Mouse (Mus musculus): ENCODE results near the gene Iffo2. TPM values are rescaled to one million over a fixed set of nuclear protein-coding genes. Genes with fewer than 3 reads are reported as not detected.

Iffo2 gene
- polyA plus RNA-seq, 1 experiment from 2014 or later = 5.2 TPM

DNA sequence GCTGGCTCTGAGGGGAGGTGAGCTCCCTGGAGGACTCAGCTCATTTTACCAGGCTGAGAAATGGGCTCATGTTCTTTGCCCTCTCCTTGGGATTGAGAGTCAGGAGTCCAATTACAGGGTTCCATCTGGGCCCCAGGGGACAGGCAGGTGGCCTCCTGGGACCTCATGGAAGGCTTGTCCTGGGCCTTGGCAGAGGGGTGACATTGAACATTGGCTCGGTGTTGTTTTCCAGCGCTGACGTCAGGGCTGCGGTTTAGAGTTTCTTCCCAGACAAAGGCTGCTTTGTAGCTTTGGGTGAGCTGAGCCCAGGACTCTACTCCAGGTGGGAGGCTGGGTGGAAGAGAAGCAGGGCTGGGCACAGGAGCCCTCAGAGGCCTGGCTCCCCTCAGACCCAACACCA is 57.4 kb downstream of the Iffo2 start:
- DNase-seq (no peak), ATAC-seq (ENCODE audit: low FRiP score, low TSS enrichment) (no peak)
- Histone ChIP-seq H3K36me3 (ENCODE audit: control insufficient read depth, insufficient read depth, low read length) (no peaks in the 10 kb centered on the region), H3K4me2 (ENCODE audit: low read length) (no peak overlapping the region), H3K27ac (replicated peaks; ENCODE audit: low read depth, low read length) (no peak overlapping the region), H3K9ac (replicated peaks; ENCODE audit: low read length) (no peak overlapping the region), H3K4me3 (replicated peaks; ENCODE audit: low read depth, low read length) (no peak overlapping the region), H3K9me3 (ENCODE audit: control insufficient read depth, low read length) (no peaks in the 10 kb centered on the region), H3K4me1 (ENCODE audit: control insufficient read depth, insufficient read depth, low read length) (peaks cover 4% of the 10 kb centered on the region; the same call in 1 of the 2 replicates), H3K27me3 (ENCODE audit: control insufficient read depth, insufficient read depth, low read length) (no peaks in the 10 kb centered on the region)
- 89% methylated on average over 4 of the region's 4 CpGs for WGBS

DNA sequence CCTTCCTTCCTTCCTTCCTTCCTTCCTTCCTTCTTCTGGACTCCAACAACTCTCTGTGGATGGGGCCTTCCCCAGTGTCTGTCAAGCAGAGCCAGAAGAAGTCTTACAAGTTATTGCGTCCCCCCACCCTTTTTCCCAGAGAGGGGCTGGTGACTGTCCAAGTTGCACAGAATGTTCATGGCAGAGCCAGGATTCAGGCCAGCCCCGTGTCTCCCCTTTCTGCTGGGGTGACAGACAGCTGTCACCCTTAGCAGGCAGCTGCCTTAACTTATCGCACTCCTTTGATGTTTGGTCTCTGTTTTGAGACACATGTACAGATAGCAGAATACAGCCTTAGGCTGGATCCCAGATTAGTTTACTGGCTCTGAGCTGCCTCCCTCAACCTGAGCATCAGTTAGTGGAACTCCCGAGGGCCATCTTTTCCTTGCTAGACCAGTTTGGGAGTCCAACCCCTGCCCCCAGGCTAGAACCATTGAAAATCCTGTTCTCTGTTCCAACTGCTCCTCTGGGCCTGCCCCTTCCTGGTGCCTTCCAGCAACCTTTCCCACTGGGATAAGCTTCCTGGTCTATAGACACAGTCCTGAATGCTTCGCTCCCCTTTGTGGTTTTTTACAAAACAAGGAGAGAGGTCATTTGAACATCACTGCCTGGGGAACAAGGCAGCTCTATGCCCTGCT is 59.1 kb downstream of the Iffo2 start:
- DNase-seq (peak; percentile 53), ATAC-seq (ENCODE audit: low FRiP score, low TSS enrichment) (no peak)
- Histone ChIP-seq H3K27ac (replicated peaks; ENCODE audit: low read depth, low read length) (peak overlapping the region; percentile 52; the same call in 1 of the 2 replicates), H3K4me1 (ENCODE audit: control insufficient read depth, insufficient read depth, low read length) (peaks cover 4% of the 10 kb centered on the region; the same call in 1 of the 2 replicates), H3K4me2 (ENCODE audit: low read length) (no peak overlapping the region), H3K9me3 (ENCODE audit: control insufficient read depth, low read length) (no peaks in the 10 kb centered on the region), H3K36me3 (ENCODE audit: control insufficient read depth, insufficient read depth, low read length) (no peaks in the 10 kb centered on the region), H3K4me3 (replicated peaks; ENCODE audit: low read depth, low read length) (no peak overlapping the region), H3K9ac (replicated peaks; ENCODE audit: low read length) (no peak overlapping the region), H3K27me3 (ENCODE audit: control insufficient read depth, insufficient read depth, low read length) (no peaks in the 10 kb centered on the region)
- WGBS = 43% methylated on average over 5 of the region's 5 CpGs

DNA sequence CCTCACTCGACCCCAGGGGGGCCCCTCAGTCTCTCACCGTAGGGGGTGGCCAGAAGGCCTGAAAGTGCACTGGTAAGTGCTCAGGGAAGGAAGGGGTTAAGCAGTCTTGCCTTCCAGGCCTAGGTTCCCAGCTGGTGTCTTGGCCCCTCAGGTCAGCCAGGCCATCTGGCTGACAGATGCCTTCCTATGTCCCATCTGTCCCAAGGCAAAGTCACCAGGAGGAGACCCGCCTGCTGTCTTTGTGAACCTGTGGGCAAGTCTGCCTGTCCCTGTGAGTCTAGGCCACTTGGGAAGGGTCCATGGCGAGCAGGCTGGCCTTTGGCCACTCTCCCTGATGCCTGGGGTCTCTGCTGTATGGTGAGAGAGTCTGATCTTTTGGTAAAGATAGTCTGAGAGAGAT is 60.1 kb downstream of the Iffo2 start:
- peak overlapping the region; percentile 52; the same call in 1 of the 2 replicates for H3K27ac ChIP-seq (replicated peaks; ENCODE audit: low read depth, low read length)
- 34% methylated on average over 4 of the region's 4 CpGs for whole genome bisulfite sequencing
- H3K27me3 ChIP-seq (ENCODE audit: control insufficient read depth, insufficient read depth, low read length) = no peaks in the 10 kb centered on the region
- H3K4me3 ChIP-seq (replicated peaks; ENCODE audit: low read depth, low read length) = no peak overlapping the region
- H3K9me3 ChIP-seq (ENCODE audit: control insufficient read depth, low read length) = no peaks in the 10 kb centered on the region
- no peaks in the 10 kb centered on the region for H3K36me3 ChIP-seq (ENCODE audit: control insufficient read depth, insufficient read depth, low read length)
- ATAC-seq (ENCODE audit: low FRiP score, low TSS enrichment) (no peak), DNase-seq (peak; percentile 49)
- H3K4me1 ChIP-seq (ENCODE audit: control insufficient read depth, insufficient read depth, low read length) = peaks cover 7% of the 10 kb centered on the region
- no peak overlapping the region for H3K9ac ChIP-seq (replicated peaks; ENCODE audit: low read length)
- H3K4me2 ChIP-seq (ENCODE audit: low read length) = no peak overlapping the region

DNA sequence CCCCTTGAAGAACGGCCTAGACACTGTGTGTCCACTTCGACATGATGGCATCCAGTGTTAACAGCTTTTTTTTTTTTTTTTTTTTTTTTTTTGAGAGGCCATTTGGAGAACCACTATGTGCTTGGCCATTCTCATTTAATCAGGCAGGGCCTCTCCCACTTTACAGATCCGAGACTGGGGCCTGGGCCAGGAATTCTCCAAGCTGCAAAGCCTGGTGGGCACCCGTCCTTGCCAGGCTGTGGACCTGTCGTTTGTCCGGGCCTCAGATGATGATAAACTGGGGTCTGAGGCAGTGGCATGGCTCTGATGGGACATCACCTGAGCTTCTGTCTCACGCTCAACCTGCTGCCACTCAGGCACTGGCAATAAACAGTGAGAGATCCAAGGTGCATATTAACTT is 62.5 kb downstream of the Iffo2 start:
- no peak for ATAC-seq (ENCODE audit: low FRiP score, low TSS enrichment)
- Histone ChIP-seq H3K4me3 (replicated peaks; ENCODE audit: low read depth, low read length) (no peak overlapping the region), H3K9me3 (ENCODE audit: control insufficient read depth, low read length) (no peaks in the 10 kb centered on the region), H3K27ac (replicated peaks; ENCODE audit: low read depth, low read length) (no peak overlapping the region), H3K36me3 (ENCODE audit: control insufficient read depth, insufficient read depth, low read length) (no peaks in the 10 kb centered on the region), H3K27me3 (ENCODE audit: control insufficient read depth, insufficient read depth, low read length) (no peaks in the 10 kb centered on the region), H3K4me1 (ENCODE audit: control insufficient read depth, insufficient read depth, low read length) (peaks cover 32% of the 10 kb centered on the region), H3K4me2 (ENCODE audit: low read length) (no peak overlapping the region), H3K9ac (replicated peaks; ENCODE audit: low read length) (no peak overlapping the region)
- WGBS = 82% methylated on average over 7 of the region's 7 CpGs
- DNase-seq = no peak

DNA sequence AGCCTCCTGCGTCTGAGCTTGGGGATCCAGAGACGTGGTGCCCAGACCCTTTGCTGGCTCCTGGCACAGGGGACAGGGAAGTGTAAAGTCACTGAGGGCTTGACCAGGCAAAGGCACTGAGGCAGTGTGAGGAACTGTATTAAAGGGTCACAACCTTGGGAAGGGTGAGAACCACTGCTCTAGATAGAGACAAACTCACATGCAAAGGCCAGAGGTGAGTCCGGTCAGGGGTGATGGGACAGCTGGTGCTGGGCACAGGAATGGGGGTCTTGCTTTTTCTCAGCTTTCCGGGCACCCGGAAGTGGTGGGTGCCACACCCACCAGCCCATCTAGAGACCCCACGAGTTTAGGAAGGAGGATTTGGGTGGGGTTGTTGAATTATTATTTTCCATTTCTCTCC is 63.0 kb downstream of the Iffo2 start:
- Histone ChIP-seq H3K36me3 (ENCODE audit: control insufficient read depth, insufficient read depth, low read length) (no peaks in the 10 kb centered on the region), H3K4me2 (ENCODE audit: low read length) (no peak overlapping the region), H3K4me3 (replicated peaks; ENCODE audit: low read depth, low read length) (no peak overlapping the region), H3K4me1 (ENCODE audit: control insufficient read depth, insufficient read depth, low read length) (peaks cover 37% of the 10 kb centered on the region), H3K27ac (replicated peaks; ENCODE audit: low read depth, low read length) (no peak overlapping the region), H3K9ac (replicated peaks; ENCODE audit: low read length) (no peak overlapping the region), H3K27me3 (ENCODE audit: control insufficient read depth, insufficient read depth, low read length) (no peaks in the 10 kb centered on the region), H3K9me3 (ENCODE audit: control insufficient read depth, low read length) (no peaks in the 10 kb centered on the region)
- ATAC-seq (ENCODE audit: low FRiP score, low TSS enrichment) = no peak
- 79% methylated on average over 6 of the region's 6 CpGs for WGBS
- no peak for DNase-seq

DNA sequence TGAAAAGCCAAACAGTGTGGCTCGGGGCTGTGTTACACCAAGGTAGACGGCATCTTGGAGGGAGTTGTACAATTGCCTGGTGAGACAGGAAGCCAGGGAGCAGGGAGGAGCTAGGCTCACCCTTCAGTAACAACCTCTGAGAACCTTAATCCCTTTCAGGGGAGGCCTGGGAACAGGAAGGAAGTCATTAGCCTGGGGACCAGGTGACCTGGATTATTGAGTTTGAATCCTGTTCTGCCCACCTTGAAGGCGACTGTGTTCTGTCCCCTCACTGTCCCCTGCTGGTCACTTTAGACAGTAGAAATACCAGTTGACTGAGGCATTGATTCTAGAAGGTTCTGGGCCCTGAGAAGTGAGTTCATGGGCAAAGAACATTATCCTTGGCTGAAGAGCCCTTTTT is 63.7 kb downstream of the Iffo2 start:
- ATAC-seq (ENCODE audit: low FRiP score, low TSS enrichment) (no peak), DNase-seq (no peak)
- no peak overlapping the region for H3K4me2 ChIP-seq (ENCODE audit: low read length)
- H3K27ac ChIP-seq (replicated peaks; ENCODE audit: low read depth, low read length) = no peak overlapping the region
- H3K4me1 ChIP-seq (ENCODE audit: control insufficient read depth, insufficient read depth, low read length) = peaks cover 43% of the 10 kb centered on the region
- H3K9ac ChIP-seq (replicated peaks; ENCODE audit: low read length) = no peak overlapping the region
- H3K4me3 ChIP-seq (replicated peaks; ENCODE audit: low read depth, low read length) = no peak overlapping the region
- no peaks in the 10 kb centered on the region for H3K27me3 ChIP-seq (ENCODE audit: control insufficient read depth, insufficient read depth, low read length)
- 37% methylated on average over 3 of the region's 3 CpGs for WGBS
- H3K9me3 ChIP-seq (ENCODE audit: control insufficient read depth, low read length) = no peaks in the 10 kb centered on the region
- no peaks in the 10 kb centered on the region for H3K36me3 ChIP-seq (ENCODE audit: control insufficient read depth, insufficient read depth, low read length)

DNA sequence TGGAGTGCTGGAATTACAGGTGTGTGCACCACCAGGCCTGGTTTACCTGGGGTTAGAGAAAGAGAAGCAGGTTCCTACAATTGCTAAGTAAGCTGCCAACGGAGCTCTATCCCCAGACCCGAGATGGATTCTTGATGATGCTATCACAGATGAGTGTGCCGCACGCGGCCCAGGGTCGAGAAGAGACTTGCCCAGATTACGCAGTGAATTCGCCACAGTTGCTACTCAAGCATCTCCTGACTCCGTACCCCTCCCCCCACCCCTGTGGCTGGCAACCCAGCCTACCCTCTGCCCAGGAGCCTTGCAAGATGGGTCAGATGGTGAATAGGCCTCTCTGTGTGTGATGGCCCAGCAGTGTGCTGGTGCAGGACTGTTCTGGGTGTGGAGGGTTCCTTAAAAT is 66.4 kb downstream of the Iffo2 start:
- no peak overlapping the region for H3K4me3 ChIP-seq (replicated peaks; ENCODE audit: low read depth, low read length)
- H3K4me2 ChIP-seq (ENCODE audit: low read length) = no peak overlapping the region
- no peak overlapping the region; the same call in 1 of the 2 replicates for H3K9ac ChIP-seq (replicated peaks; ENCODE audit: low read length)
- DNase-seq (peak; percentile 55), ATAC-seq (ENCODE audit: low FRiP score, low TSS enrichment) (no peak)
- no peaks in the 10 kb centered on the region for H3K9me3 ChIP-seq (ENCODE audit: control insufficient read depth, low read length)
- peak overlapping the region; percentile 50; the same call in 1 of the 2 replicates for H3K27ac ChIP-seq (replicated peaks; ENCODE audit: low read depth, low read length)
- peaks cover 52% of the 10 kb centered on the region for H3K4me1 ChIP-seq (ENCODE audit: control insufficient read depth, insufficient read depth, low read length)
- WGBS = 11% methylated on average over 9 of the region's 9 CpGs
- no peaks in the 10 kb centered on the region for H3K36me3 ChIP-seq (ENCODE audit: control insufficient read depth, insufficient read depth, low read length)
- H3K27me3 ChIP-seq (ENCODE audit: control insufficient read depth, insufficient read depth, low read length) = no peaks in the 10 kb centered on the region

DNA sequence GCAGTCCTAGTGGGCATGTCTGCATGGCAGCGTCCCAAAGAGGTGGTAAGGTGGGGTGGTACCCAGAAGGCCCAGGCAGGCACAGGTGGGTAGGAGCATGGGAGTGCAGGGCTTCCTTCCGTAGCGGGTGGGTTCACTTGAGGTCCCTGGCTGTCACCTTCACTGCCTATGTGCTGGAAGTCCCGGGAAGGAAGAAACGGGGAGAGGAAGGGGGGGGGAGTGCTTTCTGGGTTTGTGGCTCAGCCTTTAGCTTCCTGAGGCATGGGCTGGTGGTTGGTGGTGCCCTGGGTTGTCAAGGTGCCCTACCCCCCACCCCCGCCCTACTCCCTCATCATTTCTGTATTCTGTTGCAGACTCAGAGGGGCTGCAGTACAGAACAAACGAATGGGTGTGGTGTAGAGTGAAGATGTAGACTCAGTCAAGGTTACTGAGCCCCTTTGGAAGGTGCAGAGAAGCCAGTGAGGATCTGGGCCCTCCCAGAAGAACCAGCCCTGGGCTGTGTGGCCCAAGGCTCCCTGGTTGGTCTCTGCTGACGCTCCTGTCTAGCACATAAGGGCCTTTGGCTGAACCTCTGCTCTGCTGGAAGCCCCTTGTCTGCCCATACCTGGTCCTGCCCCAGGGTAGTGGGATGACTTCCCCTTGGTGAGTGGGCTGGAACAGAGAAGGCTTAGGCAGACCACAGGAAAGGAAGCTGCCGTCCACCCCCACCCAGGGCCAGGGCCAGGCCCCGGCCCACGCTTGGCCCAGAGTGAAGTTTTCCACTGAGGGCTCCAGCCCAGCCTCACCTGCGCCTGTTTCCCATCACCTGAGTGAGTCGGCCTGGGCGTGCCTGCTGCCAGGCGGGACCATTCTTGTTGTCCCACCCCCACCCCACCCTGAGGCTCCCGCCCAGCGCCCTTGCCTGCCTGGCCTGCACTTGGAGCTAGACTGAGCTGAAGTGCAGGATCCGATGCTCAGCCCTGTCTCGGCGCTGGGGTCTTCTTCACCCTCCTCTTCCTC is 67.2 kb downstream of the Iffo2 start:
- Histone ChIP-seq H3K36me3 (ENCODE audit: control insufficient read depth, insufficient read depth, low read length) (no peaks in the 10 kb centered on the region), H3K4me3 (replicated peaks; ENCODE audit: low read depth, low read length) (no peak overlapping the region), H3K9ac (replicated peaks; ENCODE audit: low read length) (no peak overlapping the region; the same call in 1 of the 2 replicates), H3K4me1 (ENCODE audit: control insufficient read depth, insufficient read depth, low read length) (peaks cover 59% of the 10 kb centered on the region), H3K27ac (replicated peaks; ENCODE audit: low read depth, low read length) (peak overlapping the region; percentile 50; the same call in 1 of the 2 replicates), H3K9me3 (ENCODE audit: control insufficient read depth, low read length) (no peaks in the 10 kb centered on the region), H3K4me2 (ENCODE audit: low read length) (no peak overlapping the region), H3K27me3 (ENCODE audit: control insufficient read depth, insufficient read depth, low read length) (no peaks in the 10 kb centered on the region)
- no peak for DNase-seq
- no peak for ATAC-seq (ENCODE audit: low FRiP score, low TSS enrichment)
- 66% methylated on average over 20 of the region's 20 CpGs for WGBS
